Mouse (Mus musculus): ENCODE results near the gene Fbxl20.

- TF ChIP-seq POLR2A (IDR thresholded peaks at IDR 0.05; ENCODE audit: low read depth, low read length) (no peak), CTCF (IDR thresholded peaks at IDR 0.05; ENCODE audit: extremely low read depth, insufficient read depth, insufficient read length, insufficient replicate concordance) (no peak)
These were observed 76.8 kb downstream of the Fbxl20 start for GRCm38 (mm10) chr11:98073442-98073841.
